Mouse (Mus musculus) hindbrain, embryonic 16.5 days (tissue): ENCODE data around the gene Vegfa. TPM values are rescaled to one million over a fixed set of nuclear protein-coding genes. Genes with fewer than 3 reads are reported as not detected.

Experiments
- ATAC-seq: fragments of 200-750 bp; cut with Nextera tagmentation; 2 replicates; pipeline ENCODE4 v1.8.0; 2017; ENCODE audit warnings: moderate TSS enrichment, moderate library complexity
- H3K27ac ChIP-seq: fragments of 300-500 bp; sonication (generic); 2 replicates; pipeline ENCODE4 v1.5.1; 2014; ENCODE audit warnings: low read depth, mild to moderate bottlenecking, control low read depth, low read length, moderate library complexity
- H3K27me3 ChIP-seq: fragments of 300-500 bp; sonication (generic); replicated peaks from 2 replicates; pipeline ENCODE4 v1.6.1; 2014; ENCODE audit warnings: low read length; ENCODE audit not compliant: control insufficient read depth, insufficient read depth
- H3K36me3 ChIP-seq: fragments of 300-500 bp; sonication (generic); 2 replicates; pipeline ENCODE4 v1.6.1; 2014; ENCODE audit warnings: mild to moderate bottlenecking, low read length, moderate library complexity, mixed read lengths; ENCODE audit not compliant: control insufficient read depth, insufficient read depth
- H3K4me1 ChIP-seq: fragments of 300-500 bp; sonication (generic); 2 replicates; pipeline ENCODE4 v1.6.1; 2014; ENCODE audit warnings: low read depth, low read length; ENCODE audit not compliant: control insufficient read depth, insufficient read depth
- H3K4me2 ChIP-seq: fragments of 300-500 bp; sonication (generic); 2 replicates; pipeline ENCODE4 v1.6.1; 2014; ENCODE audit warnings: mild to moderate bottlenecking, low read length, control low read depth, moderate library complexity
- H3K4me3 ChIP-seq: fragments of 300-500 bp; sonication (generic); 2 replicates; pipeline ENCODE4 v1.5.1; 2014; ENCODE audit warnings: mild to moderate bottlenecking, low read length, control low read depth, moderate library complexity
- H3K9ac ChIP-seq: fragments of 300-500 bp; sonication (generic); 2 replicates; pipeline ENCODE4 v1.6.1; 2014; ENCODE audit warnings: low read depth, mild to moderate bottlenecking, control low read depth, low read length, moderate library complexity
- H3K9me3 ChIP-seq: fragments of 300-500 bp; sonication (generic); 2 replicates; pipeline ENCODE4 v1.6.1; 2014; ENCODE audit warnings: mild to moderate bottlenecking, low read length, moderate library complexity; ENCODE audit not compliant: control insufficient read depth
- WGBS: fragments of 180-500 bp; shearing (Covaris S2); extraction: QIAGEN DNeasy Blood & Tissue Kit; methylation state at CpG from one replicate; pipeline ENCODE4 v1.1.7; 2014; 5-methylcytosine and 5-hydroxymethylcytosine counted together
- polyA plus RNA-seq: library from polyadenylated mRNA; unstranded; fragments of >200 nt; fragmentation: Nextera tagmentation; extraction: Ambion mirVana; gene quantifications from 2 replicates; pipeline ENCODE4 v1.2.1, GENCODE M21; 2015

The Vegfa gene
- polyA plus RNA-seq, 1 experiment from 2014 or later, result 3.8 TPM

DNA sequence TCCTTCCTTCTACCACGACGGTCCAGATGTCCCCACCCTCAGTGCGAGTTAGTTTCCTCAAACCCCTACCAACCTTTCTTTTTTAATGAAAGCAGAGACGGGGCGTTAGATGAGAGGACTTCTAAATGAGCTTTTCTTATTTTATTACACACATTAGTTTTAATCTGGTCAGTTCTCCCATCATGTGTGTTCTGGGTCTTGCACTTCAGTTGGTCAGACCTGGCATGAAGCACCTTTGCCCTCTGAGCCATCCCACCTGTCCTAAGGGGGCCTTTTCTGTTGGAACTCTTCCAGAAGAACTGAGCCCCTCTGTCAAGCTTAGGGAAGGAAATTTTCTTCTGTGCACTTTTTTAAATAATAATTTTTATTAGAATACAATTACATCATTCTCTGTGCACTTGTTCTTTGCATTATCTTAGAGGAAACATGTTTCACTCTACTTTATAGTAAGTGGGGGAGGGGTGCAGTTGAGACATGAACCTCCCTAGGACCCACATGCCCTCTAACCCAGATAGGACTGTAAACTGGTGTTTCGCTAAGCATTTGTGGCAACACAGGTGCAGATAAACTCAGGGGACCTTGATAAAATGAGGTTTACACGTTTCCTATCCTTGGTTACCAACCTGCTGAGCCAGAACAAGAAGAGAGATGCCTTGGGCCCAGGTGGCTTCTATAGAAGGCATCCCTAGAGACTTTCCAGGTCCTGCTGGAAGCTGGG lies 42.4 kb upstream of the Vegfa start:
- no peak overlapping the region for H3K4me2 ChIP-seq
- H3K4me1 ChIP-seq, result no peaks in the 10 kb centered on the region; the same call in 1 of the 2 replicates
- H3K36me3 ChIP-seq, result no peaks in the 10 kb centered on the region
- H3K9me3 ChIP-seq, result no peaks in the 10 kb centered on the region
- H3K27me3 ChIP-seq, result no peaks in the 10 kb centered on the region
- H3K27ac ChIP-seq, result no peak overlapping the region
- 67% methylated on average over 7 of the region's 7 CpGs for WGBS
- no peak overlapping the region for H3K4me3 ChIP-seq
- ATAC-seq, result no peak
- no peak overlapping the region for H3K9ac ChIP-seq

DNA sequence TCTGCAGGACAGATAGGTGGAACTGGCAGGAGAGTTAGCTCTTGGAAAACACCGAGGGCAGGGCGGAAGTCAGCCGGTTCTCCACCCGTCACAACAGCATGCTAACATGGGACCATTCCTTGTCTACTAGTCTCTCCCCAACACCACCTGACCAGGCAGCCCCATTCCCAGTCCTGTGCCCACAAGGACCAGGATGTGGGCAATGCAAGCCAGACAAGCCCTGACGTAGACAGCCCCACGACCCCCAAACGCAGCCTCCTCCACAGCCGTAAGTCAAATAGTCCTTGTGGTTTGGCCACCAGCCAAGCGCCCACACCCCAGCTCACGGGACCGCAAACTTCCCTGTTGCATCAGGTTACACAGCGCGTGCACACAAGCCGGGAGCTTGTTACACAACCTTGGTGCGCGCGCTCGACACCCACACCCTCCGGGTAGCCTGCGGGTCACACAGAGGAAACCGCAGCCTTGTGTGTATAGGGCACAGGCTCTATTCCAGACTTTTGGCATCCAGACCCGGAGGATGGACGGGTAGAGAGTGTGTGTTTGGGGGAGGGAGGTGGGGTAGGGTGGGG lies 41.6 kb upstream of the Vegfa start:
- 0 out of 2 replicates have a peak overlapping the region, but pooled peaks have one; percentile 6 for H3K4me2 ChIP-seq
- ATAC-seq, result no peak
- 67% methylated on average over 23 of the region's 23 CpGs for WGBS

DNA sequence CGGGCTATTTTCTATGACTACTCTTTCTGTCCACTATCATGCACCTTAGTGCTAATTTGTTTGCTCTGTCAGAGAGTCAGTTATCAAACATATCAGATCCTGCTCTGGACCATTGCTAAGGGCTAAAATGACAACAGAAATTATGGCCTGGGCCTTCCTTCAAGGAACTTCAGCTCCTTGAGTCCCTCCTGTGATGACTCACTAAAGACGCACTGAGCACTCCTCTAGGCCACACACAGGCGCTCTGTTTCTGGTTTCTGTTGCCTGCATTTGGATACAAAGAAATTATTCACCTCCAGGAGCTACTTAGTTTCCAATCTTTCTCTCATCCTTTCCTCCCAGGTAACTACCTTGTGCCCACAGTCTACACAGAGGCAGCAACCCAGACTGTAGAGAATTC lies 39.4 kb upstream of the Vegfa start:
- Histone ChIP-seq H3K9ac (no peak overlapping the region), H3K36me3 (no peaks in the 10 kb centered on the region), H3K4me1 (no peaks in the 10 kb centered on the region; the same call in 1 of the 2 replicates), H3K9me3 (no peaks in the 10 kb centered on the region), H3K27ac (no peak overlapping the region), H3K4me3 (no peak overlapping the region), H3K27me3 (no peaks in the 10 kb centered on the region), H3K4me2 (no peak overlapping the region)
- no peak for ATAC-seq
- WGBS, result 96% methylated on average over 3 of the region's 3 CpGs

More for the DNA sequence above, 41.6 kb upstream of the Vegfa start:
- H3K27ac ChIP-seq, result no peak overlapping the region
- no peak overlapping the region for H3K4me3 ChIP-seq
- no peak overlapping the region for H3K9ac ChIP-seq
- H3K4me1 ChIP-seq, result no peaks in the 10 kb centered on the region; the same call in 1 of the 2 replicates
- no peaks in the 10 kb centered on the region for H3K27me3 ChIP-seq
- no peaks in the 10 kb centered on the region for H3K9me3 ChIP-seq
- H3K36me3 ChIP-seq, result no peaks in the 10 kb centered on the region

DNA sequence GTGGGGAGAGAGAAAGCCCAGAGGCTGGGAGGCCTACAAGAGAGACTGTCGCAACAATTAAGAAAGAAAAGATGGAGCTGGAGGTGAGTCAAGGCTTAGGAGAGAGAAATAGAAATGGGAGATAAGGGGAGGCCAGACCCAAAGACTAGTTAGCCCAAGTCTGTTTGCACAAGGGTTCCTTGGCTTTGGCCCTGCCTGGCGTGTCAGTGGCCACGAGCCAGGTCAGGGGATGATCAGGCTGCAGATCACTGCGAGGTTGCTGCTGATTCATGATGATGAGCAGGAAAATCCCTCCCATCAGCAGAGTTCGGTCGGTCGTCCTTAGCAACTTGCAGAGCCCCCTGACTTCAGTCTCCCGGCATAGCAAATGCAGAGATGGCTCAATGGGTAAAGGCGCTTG lies 37.9 kb upstream of the Vegfa start:
- Histone ChIP-seq H3K4me1 (no peaks in the 10 kb centered on the region; the same call in 1 of the 2 replicates), H3K9me3 (no peaks in the 10 kb centered on the region), H3K9ac (no peak overlapping the region), H3K4me2 (no peak overlapping the region), H3K4me3 (no peak overlapping the region), H3K27ac (no peak overlapping the region), H3K27me3 (no peaks in the 10 kb centered on the region), H3K36me3 (no peaks in the 10 kb centered on the region)
- 55% methylated on average over 9 of the region's 9 CpGs for WGBS
- no peak for ATAC-seq

DNA sequence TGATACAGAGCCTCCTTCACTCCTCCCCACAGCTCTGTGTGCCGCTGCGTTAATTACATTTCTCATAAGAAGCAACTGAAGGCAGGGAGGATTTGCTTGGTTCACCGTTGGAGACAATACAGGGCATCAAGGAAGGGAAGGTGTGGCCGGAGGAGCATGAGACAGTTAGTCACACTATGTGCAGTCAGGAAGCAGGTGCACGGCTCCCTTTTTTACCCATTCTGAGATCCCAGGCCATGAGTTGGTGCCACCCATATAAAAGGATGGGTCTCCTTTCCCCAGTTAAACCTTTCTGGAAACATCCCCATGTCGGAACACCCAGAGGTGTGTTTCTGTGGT lies 31.8 kb upstream of the Vegfa start:
- ATAC-seq, result no peak
- H3K27ac ChIP-seq, result no peak overlapping the region
- H3K4me3 ChIP-seq, result no peak overlapping the region
- peak overlapping the region; percentile 23; the same call in 1 of the 2 replicates for H3K9ac ChIP-seq
- H3K36me3 ChIP-seq, result no peaks in the 10 kb centered on the region
- no peaks in the 10 kb centered on the region for H3K27me3 ChIP-seq
- WGBS, result 44% methylated on average over 6 of the region's 6 CpGs
- no peaks in the 10 kb centered on the region for H3K9me3 ChIP-seq
- H3K4me2 ChIP-seq, result no peak overlapping the region
- H3K4me1 ChIP-seq, result no peaks in the 10 kb centered on the region; the same call in none of the 2 replicates

DNA sequence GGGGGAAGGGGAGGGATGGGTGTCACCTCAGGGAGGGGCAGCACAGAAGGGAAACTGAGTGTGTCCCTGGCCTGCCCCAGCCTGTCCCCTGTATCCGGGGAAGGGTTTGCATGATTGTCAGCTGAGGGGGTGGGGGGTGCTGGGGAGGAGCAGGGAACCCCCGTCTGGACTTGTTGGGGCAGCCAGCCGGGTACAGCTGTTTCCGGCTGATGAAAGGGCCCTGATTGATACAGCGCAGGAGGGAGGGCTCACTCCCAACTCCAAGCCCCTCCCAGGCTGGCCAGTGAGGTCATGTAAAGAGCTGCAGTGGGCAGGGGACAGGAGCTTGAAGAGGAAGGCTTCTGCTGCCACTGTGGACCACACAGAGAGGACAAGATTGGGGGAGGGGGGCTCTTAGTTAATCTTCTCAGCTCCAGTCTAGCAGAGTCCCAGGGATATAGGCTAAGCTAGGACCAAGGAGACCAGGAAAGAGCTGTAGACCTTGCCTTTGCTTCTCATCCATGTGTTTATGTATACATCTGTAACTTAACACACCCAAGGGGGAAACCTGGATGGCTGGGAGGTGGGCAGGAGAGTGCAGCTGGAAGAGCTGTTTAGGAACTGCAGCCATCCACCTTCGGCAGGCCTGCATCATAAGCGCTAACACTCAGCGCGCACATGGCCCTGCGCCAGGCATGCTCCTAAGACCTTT lies 31.3 kb upstream of the Vegfa start:
- Histone ChIP-seq H3K4me1 (no peaks in the 10 kb centered on the region; the same call in none of the 2 replicates), H3K4me2 (no peak overlapping the region), H3K36me3 (no peaks in the 10 kb centered on the region), H3K27me3 (no peaks in the 10 kb centered on the region), H3K4me3 (no peak overlapping the region), H3K9me3 (no peaks in the 10 kb centered on the region), H3K27ac (no peak overlapping the region), H3K9ac (peak overlapping the region; percentile 23; the same call in 1 of the 2 replicates)
- 24% methylated on average over 10 of the region's 10 CpGs for WGBS
- peak; percentile 71 for ATAC-seq

DNA sequence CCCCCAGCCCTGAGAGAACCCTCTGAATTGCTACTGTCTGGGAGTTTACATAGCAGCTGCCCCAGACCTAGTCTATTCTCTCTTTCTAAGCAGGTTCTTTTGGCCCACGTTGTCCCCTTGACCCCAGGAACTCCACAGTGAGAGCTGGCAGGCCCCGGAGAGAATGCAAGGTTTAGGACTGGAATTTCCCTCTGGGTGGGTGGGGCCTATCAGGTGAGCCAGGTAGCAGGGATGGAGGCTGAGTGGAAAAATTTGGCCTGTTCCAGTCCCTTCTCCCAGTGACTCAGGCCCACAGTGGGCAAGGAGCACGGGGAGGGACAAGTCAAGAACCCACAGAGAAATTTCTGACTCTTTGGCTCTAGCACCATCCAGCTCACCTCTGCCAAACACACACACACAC lies 28.1 kb upstream of the Vegfa start:
- H3K4me2 ChIP-seq, result no peak overlapping the region
- no peaks in the 10 kb centered on the region for H3K9me3 ChIP-seq
- no peak overlapping the region for H3K4me3 ChIP-seq
- no peak overlapping the region for H3K9ac ChIP-seq
- H3K27ac ChIP-seq, result no peak overlapping the region
- no peak for ATAC-seq
- no peaks in the 10 kb centered on the region; the same call in none of the 2 replicates for H3K4me1 ChIP-seq
- no peaks in the 10 kb centered on the region for H3K36me3 ChIP-seq
- WGBS, result 69% methylated on average over 3 of the region's 3 CpGs
- no peaks in the 10 kb centered on the region; the same call in 1 of the 2 replicates for H3K27me3 ChIP-seq

DNA sequence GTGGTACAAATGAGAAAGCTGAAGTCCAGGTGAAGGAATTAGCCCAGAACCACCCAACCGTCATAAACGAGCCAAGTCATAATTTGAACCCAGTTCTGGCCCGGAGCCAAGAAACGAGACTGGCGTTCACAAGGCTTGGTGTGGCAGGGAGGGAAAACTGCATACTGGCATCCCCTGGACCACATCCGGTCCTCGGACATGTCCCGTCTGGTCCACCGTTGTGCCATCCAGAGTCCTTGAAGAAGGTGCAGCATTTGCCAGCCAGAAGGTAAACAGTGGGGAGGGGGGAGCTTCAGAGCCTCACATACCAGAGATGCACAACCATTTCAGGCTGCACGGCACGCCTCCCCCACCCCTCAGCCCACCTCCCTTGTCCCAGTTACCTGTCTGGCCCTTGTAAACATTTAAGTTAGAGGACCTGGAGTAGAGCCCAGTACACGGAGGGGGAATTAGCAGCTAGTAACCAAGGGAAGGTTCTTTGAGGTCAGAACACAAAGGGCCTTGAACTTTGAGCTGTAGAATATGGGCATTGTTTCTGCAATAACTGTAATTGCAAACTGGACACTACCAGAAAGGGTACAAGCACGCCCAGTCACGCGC lies 27.2 kb upstream of the Vegfa start:
- Histone ChIP-seq H3K9ac (no peak overlapping the region), H3K4me2 (no peak overlapping the region), H3K27me3 (no peaks in the 10 kb centered on the region; the same call in 1 of the 2 replicates), H3K9me3 (no peaks in the 10 kb centered on the region), H3K27ac (no peak overlapping the region), H3K4me3 (no peak overlapping the region), H3K36me3 (no peaks in the 10 kb centered on the region), H3K4me1 (no peaks in the 10 kb centered on the region; the same call in none of the 2 replicates)
- no peak for ATAC-seq
- 77% methylated on average over 15 of the region's 15 CpGs for WGBS

DNA sequence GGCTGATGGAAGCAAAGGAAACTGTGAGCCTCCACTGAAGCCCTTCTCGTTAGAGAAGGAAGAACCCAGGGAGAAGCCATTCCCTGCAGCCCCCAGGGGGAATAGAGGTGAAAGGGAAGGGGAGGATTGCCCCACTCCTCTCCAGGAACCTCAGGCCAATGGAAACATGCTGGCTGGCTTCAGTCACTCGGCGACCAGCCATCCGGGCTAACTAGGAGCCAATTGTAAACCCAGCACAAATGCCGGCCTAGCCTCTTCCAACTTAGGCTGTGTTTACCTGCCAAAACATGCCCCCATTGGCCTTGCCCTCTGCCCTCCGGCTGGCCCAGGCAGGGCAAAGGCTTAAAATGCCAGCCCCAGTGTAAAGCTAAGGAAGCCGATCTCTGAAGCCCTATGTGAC lies 24.1 kb upstream of the Vegfa start:
- H3K27me3 ChIP-seq, result no peaks in the 10 kb centered on the region; the same call in 1 of the 2 replicates
- no peak overlapping the region for H3K4me3 ChIP-seq
- ATAC-seq, result no peak
- no peak overlapping the region for H3K9ac ChIP-seq
- no peaks in the 10 kb centered on the region for H3K9me3 ChIP-seq
- H3K27ac ChIP-seq, result no peak overlapping the region
- 62% methylated on average over 7 of the region's 7 CpGs for WGBS
- no peaks in the 10 kb centered on the region for H3K36me3 ChIP-seq
- no peak overlapping the region for H3K4me2 ChIP-seq
- no peaks in the 10 kb centered on the region for H3K4me1 ChIP-seq
